In genomic region chr10:47857922-47858321, GRCm38 (mm10) we compare ENCODE assay signal across 25 mouse cellular contexts.
"Had no signal": no experiment of that assay in that cellular context is flagged by ENCODE, and none has a peak within 500 bp of the region (broad histone marks: within the 10 kb centered on the region; RNA-seq: fewer than 3 reads in every experiment).

No protein-coding gene starts in this region.

- H3K9ac ChIP-seq: limb, embryonic 13.5 days; liver, embryonic 12.5 days; liver, embryonic 15.5 days; lung, embryonic 15.5 days; midbrain, embryonic 13.5 days; neural tube, embryonic 13.5 days had no signal

- DNase-seq: kidney, adult 2 months; kidney, postnatal 25 days; liver; lung, adult 18-20 months; lung, postnatal 10 days; lung, postnatal 36 days; retina, postnatal 1 day; right cerebral cortex, postnatal 4 days; thymus, postnatal 25 days had no signal

- H3K4me1 ChIP-seq: limb, embryonic 10.5 days; limb, embryonic 13.5 days; liver, embryonic 12.5 days; liver, embryonic 15.5 days; lung, embryonic 15.5 days; megakaryocyte, embryonic 14.5 days; midbrain, embryonic 10.5 days; midbrain, embryonic 13.5 days; neural tube, embryonic 13.5 days had no signal

- H3K27ac ChIP-seq: kidney, postnatal 0 days; layer of hippocampus, adult 2 months; left cerebral cortex, adult 2 months; limb, embryonic 10.5 days; limb, embryonic 13.5 days; liver, embryonic 12.5 days; liver, embryonic 15.5 days; lung, embryonic 15.5 days; midbrain, embryonic 10.5 days; midbrain, embryonic 13.5 days; neural tube, embryonic 13.5 days; stomach, postnatal 0 days had no signal

- ATAC-seq: intestine, postnatal 0 days; liver, embryonic 12.5 days; midbrain, embryonic 13.5 days; midbrain, embryonic 16.5 days had no signal

- H3K4me3 ChIP-seq: layer of hippocampus, adult 2 months; left cerebral cortex, adult 2 months; limb, embryonic 10.5 days; limb, embryonic 13.5 days; liver, embryonic 12.5 days; liver, embryonic 15.5 days; lung, embryonic 15.5 days; megakaryocyte, embryonic 14.5 days; midbrain, embryonic 10.5 days; midbrain, embryonic 13.5 days; myocyte; neural tube, embryonic 13.5 days had no signal

- H3K9me3 ChIP-seq: limb, embryonic 10.5 days; limb, embryonic 13.5 days; liver, embryonic 12.5 days; liver, embryonic 15.5 days; lung, embryonic 15.5 days; megakaryocyte, embryonic 14.5 days; midbrain, embryonic 10.5 days; midbrain, embryonic 13.5 days; neural tube, embryonic 13.5 days had no signal

- H3K4me2 ChIP-seq: limb, embryonic 13.5 days; liver, embryonic 12.5 days; liver, embryonic 15.5 days; lung, embryonic 15.5 days; midbrain, embryonic 13.5 days; neural tube, embryonic 13.5 days had no signal

- H3K36me3 ChIP-seq: limb, embryonic 10.5 days; limb, embryonic 13.5 days; liver, embryonic 12.5 days; liver, embryonic 15.5 days; lung, embryonic 15.5 days; midbrain, embryonic 10.5 days; midbrain, embryonic 13.5 days; neural tube, embryonic 13.5 days had no signal

- H3K27me3 ChIP-seq: limb, embryonic 13.5 days; liver, embryonic 12.5 days; liver, embryonic 15.5 days; lung, embryonic 15.5 days; megakaryocyte, embryonic 14.5 days; midbrain, embryonic 13.5 days; neural tube, embryonic 13.5 days had no signal
